Mouse (Mus musculus) naive thymus-derived CD4-positive, alpha-beta T cell, adult 2 months (primary cell): ENCODE results near the gene Acss2.

Experiments
- DNase-seq: peaks from one replicate; pipeline ENCODE4 v3.0.0-alpha.2; 2011; ENCODE audit warnings: low read depth

The Acss2 gene

DNA sequence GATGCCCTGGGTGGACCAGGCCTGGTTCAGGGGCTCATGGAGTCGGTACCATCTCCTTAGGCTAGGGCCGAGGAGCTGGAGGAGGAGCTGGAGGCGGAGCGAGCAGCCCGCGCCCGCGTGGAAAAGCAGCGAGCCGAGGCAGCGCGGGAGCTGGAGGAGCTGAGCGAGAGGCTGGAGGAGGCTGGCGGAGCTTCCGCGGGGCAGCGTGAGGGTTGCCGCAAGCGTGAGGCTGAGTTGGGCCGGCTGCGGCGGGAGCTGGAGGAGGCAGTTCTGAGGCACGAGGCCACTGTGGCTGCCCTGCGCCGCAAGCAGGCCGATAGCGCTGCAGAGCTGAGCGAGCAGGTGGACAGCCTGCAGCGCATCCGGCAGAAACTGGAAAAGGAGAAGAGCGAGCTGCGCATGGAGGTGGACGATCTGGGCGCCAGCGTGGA is 111.5 kb downstream of the Acss2 start:
- no peak for DNase-seq

DNA sequence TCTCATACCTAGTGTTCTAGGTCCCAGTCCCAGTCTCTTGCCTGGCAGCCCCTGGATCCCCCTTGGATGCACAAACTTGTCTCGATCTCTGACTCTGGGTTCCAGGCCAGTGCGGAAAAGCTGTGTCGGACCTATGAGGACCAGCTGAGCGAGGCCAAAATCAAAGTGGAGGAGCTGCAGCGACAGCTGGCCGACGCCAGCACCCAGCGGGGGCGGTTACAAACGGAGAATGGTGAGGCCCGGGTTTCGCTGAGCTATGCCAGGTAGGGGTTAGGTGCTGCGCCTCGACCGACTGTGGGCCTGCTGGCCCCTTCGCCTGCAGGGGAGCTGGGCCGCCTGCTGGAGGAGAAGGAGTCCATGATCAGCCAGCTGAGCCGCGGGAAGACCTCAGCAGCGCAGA is 112.4 kb downstream of the Acss2 start:
- no peak for DNase-seq

DNA sequence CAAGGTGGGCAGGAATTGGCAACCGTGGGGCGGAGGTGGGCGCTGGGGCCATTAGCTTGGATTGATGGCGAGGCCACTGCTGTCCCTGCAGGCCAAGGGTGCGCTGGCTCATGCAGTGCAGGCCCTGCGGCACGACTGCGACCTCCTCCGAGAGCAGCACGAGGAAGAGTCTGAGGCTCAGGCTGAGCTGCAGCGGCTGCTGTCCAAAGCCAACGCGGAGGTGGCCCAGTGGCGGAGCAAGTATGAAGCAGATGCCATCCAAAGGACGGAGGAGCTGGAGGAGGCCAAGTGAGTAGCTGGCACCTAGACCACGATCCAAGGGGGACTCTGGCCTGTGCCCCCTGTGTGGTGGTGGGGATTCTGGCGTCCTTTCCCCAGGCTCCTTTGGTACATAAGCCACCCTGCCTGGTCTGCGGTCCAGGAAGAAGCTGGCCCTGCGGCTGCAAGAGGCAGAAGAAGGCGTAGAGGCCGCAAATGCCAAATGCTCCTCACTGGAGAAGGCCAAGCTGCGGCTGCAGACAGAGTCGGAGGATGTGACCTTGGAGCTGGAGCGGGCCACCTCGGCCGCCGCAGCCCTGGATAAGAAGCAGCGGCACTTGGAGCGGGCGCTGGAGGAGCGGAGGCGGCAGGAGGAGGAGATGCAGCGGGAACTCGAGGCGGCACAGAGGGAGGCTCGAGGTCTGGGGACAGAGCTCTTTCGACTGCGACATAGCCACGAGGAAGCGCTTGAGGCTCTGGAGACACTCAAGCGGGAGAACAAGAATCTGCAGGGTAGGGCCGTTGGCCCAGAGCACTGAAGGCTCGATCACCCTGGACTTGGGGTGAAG is 113.1 kb downstream of the Acss2 start:
- no peak for DNase-seq

DNA sequence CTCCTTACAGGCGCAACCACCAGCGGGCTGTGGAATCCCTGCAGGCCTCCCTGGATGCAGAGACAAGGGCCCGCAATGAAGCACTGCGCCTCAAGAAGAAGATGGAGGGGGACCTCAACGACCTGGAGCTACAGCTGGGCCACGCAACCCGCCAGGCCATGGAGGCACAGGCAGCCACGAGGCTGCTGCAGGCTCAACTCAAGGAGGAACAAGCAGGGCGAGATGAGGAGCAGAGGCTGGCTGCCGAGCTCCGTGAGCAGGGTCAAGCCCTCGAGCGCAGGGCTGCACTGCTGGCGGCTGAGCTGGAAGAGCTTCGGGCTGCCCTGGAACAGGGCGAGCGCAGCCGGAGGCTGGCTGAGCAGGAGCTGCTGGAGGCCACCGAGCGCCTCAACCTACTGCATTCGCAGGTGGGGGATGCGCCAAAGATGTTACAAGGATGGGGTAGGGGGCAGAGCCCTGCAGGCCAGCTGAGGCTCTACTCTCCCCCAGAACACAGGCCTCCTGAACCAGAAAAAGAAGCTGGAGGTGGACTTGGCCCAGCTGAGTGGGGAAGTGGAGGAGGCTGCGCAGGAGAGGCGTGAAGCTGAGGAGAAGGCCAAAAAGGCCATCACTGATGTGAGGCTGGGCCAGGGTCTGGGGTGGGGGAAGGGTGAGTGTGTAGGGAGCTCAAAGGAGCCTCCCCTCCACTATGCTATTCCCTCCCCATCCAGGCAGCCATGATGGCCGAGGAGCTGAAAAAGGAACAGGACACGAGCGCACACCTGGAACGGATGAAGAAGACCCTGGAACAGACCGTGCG is 114.6 kb downstream of the Acss2 start:
- DNase-seq = no peak

DNA sequence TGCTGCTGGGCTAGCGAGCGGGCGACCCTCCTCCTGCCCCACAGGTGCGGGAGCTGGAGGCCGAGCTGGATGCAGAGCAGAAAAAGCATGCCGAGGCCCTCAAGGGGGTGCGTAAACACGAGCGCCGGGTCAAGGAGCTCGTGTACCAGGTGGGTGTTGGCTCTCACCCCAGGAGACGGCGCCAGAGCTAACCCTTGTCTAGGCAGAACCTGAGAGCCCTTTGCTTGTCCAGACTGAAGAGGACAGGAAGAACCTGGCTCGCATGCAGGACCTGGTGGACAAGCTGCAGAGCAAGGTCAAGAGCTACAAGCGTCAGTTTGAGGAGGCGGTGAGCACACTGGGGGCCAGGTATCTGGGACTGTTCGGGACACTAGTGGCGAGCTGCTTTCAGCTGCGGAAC is 115.4 kb downstream of the Acss2 start:
- DNase-seq = no peak

DNA sequence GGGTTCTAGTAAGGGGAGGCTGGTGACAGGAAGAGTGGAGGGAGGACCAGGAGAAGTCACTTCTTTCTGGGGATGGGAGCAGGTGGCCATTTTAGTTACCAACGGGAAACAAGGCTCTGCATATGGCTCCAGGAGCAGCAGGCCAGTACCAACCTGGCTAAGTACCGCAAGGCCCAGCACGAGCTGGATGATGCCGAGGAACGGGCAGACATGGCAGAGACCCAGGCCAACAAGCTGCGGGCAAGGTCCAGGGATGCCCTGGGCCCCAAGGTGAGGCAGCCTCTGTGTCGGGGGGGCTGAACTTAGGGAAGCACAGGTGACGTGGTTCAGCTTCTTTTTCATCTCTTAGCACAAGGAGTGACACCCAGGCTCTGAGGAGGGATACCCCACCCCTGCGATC is 116.0 kb downstream of the Acss2 start:
- no peak for DNase-seq

DNA sequence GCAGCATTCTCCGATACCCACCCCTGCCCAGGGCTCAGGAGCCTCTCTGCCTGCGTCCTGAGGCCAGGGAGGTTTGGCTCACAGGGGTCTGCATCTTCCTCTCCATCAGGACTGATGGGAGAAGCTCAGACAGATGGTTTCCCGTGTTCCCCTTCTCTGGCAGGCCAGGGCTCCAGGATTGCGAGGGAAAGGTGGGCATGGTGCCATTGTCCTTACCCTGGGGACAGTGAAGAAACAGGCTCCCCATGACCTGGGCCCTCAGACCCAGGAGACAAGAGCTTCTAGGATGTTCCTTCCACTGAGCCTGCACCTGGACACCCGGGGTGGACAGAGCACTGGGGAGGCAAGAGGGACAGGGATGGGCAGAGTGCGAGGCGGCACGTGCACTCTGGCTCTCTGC is 116.8 kb downstream of the Acss2 start:
- no peak for DNase-seq
